Mouse (Mus musculus) macrophage (primary cell): ENCODE data around the gene Cct7. TPM values are rescaled to one million over a fixed set of nuclear protein-coding genes. Genes with fewer than 3 reads are reported as not detected.

Experiments
- H3K27ac ChIP-seq: fragments of 350-480 bp; formaldehyde crosslinking; 2 replicates; pipeline ENCODE4 v1.9.0; 2021
- H3K36me3 ChIP-seq: fragments of 350-480 bp; formaldehyde crosslinking; 2 replicates; pipeline ENCODE4 v1.9.0; 2021; ENCODE audit errors: inconsistent target
- H3K4me3 ChIP-seq: fragments of 350-480 bp; formaldehyde crosslinking; 2 replicates; pipeline ENCODE4 v1.9.0; 2021; ENCODE audit errors: inconsistent target
- H3K79me2 ChIP-seq: fragments of 350-480 bp; formaldehyde crosslinking; 2 replicates; pipeline ENCODE4 v1.9.0; 2021; ENCODE audit errors: inconsistent target
- WGBS: methylation state at CpG from one replicate; pipeline ENCODE4 v1.1.7; 2026; ENCODE audit warnings: inconsistent platforms; ENCODE audit not compliant: missing documents; 5-methylcytosine and 5-hydroxymethylcytosine counted together
- polyA plus RNA-seq: library from polyadenylated mRNA; stranded (reverse); fragments of 250-400 nt; gene quantifications from 3 replicates; pipeline ENCODE4 v1.2.4, GENCODE M21; 2018; ENCODE audit warnings: inconsistent platforms

Cct7 gene
- polyA plus RNA-seq, 1 experiment from 2014 or later = 90.7 TPM

- Histone ChIP-seq H3K36me3 (no peaks in the 10 kb centered on the region), H3K79me2 (no peaks in the 10 kb centered on the region), H3K27ac (no peak overlapping the region), H3K4me3 (no peak overlapping the region)
- WGBS = 33% methylated on average over 9 of the region's 10 CpGs
These were observed 26.1 kb downstream of the Cct7 start for GRCm38 (mm10) chr6:85477366-85477917.

DNA sequence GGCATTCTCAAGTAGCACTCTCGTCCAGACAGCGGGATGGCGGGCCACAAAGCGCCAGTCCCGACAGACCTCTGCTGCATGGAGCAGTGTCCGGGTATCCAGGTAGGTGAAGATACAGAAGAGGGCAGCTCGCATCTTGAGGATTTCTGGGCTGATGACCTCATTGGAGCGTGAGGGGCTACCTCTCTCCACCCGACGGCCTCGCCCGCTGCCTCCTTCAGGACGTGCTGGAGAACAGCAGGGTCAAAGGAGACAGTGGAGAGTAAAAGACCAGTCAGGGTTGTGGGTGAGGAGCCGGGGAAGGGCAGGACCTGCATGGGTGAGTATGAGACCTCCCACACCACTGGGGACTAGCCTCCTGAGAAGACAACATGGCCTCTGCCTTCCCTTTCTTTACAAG lies 27.1 kb downstream of the Cct7 start:
- Histone ChIP-seq H3K79me2 (no peaks in the 10 kb centered on the region), H3K36me3 (no peaks in the 10 kb centered on the region), H3K4me3 (no peak overlapping the region), H3K27ac (no peak overlapping the region)
- 36% methylated on average over 14 of the region's 14 CpGs for WGBS

DNA sequence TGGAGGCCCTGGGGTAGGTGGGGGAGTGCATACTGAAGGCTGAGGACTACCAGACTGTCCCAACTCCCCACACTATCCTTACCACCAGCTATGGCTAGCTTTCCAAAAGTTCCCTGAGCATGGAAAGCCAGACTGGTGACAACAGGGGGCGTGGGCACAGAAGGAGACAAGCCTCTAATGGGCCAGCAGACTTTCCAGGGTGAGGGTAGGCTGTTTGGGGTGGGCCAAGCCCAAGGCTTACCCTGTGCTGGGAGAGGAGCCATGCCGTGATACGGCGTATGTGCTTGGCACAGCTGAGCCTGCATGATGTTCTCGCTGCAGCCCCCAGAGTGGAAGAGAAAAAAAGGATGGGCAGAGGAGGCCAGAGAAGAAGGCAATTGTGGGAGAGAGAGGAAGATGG lies 28.7 kb downstream of the Cct7 start:
- H3K27ac ChIP-seq = no peak overlapping the region
- H3K79me2 ChIP-seq = no peaks in the 10 kb centered on the region
- H3K36me3 ChIP-seq = no peaks in the 10 kb centered on the region
- WGBS = 82% methylated on average over 5 of the region's 5 CpGs
- no peak overlapping the region for H3K4me3 ChIP-seq

DNA sequence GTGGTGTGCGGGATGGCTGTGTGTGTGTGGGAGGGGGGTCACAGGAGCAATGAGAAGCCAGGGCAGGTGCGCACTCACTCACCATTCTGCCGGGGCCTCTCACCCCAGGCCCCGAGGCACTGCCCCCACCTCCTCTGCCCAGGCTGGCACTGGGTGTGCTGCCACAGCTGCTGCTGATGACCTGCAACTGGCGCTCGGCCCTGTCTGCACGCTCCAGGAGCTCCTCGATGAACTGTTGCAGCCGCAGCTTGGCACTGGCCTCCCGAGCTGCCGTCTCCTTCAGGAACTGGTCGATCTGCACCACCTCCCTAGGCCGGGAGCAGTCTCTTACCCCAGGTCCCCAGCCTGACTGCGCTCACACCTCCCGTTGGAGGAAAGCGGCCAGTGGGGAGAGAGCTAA lies 29.4 kb downstream of the Cct7 start:
- WGBS = 73% methylated on average over 13 of the region's 16 CpGs
- no peaks in the 10 kb centered on the region for H3K36me3 ChIP-seq
- H3K79me2 ChIP-seq = no peaks in the 10 kb centered on the region
- H3K4me3 ChIP-seq = no peak overlapping the region
- H3K27ac ChIP-seq = no peak overlapping the region

GRCm38 (mm10) chr6:85483843-85484721 lies 32.8 kb downstream of the Cct7 start:
- H3K27ac ChIP-seq = no peak overlapping the region
- no peaks in the 10 kb centered on the region for H3K36me3 ChIP-seq
- H3K79me2 ChIP-seq = no peaks in the 10 kb centered on the region
- H3K4me3 ChIP-seq = no peak overlapping the region
- WGBS = 8% methylated on average over 85 of the region's 92 CpGs

- H3K27ac ChIP-seq = no peak overlapping the region
- no peak overlapping the region for H3K4me3 ChIP-seq
- H3K79me2 ChIP-seq = no peaks in the 10 kb centered on the region
- 87% methylated on average over 2 of the region's 2 CpGs for WGBS
- H3K36me3 ChIP-seq = no peaks in the 10 kb centered on the region
These were observed 34.4 kb downstream of the Cct7 start for GRCm38 (mm10) chr6:85485738-85486137.

GRCm38 (mm10) chr6:85488510-85488909 lies 37.2 kb downstream of the Cct7 start:
- WGBS = 97% methylated on average over 4 of the region's 4 CpGs
- H3K4me3 ChIP-seq = no peak overlapping the region
- no peak overlapping the region for H3K27ac ChIP-seq
- H3K36me3 ChIP-seq = no peaks in the 10 kb centered on the region
- H3K79me2 ChIP-seq = no peaks in the 10 kb centered on the region

- Histone ChIP-seq H3K79me2 (no peaks in the 10 kb centered on the region), H3K4me3 (no peak overlapping the region), H3K36me3 (no peaks in the 10 kb centered on the region), H3K27ac (no peak overlapping the region)
- WGBS = 78% methylated on average over 3 of the region's 3 CpGs
These were observed 38.4 kb downstream of the Cct7 start for GRCm38 (mm10) chr6:85489717-85490116.

GRCm38 (mm10) chr6:85490252-85490651 lies 38.9 kb downstream of the Cct7 start:
- 76% methylated on average over 4 of the region's 4 CpGs for WGBS
- no peak overlapping the region for H3K27ac ChIP-seq
- H3K79me2 ChIP-seq = no peaks in the 10 kb centered on the region
- no peak overlapping the region for H3K4me3 ChIP-seq
- no peaks in the 10 kb centered on the region for H3K36me3 ChIP-seq

- Histone ChIP-seq H3K36me3 (no peaks in the 10 kb centered on the region), H3K27ac (no peak overlapping the region), H3K79me2 (no peaks in the 10 kb centered on the region), H3K4me3 (no peak overlapping the region)
- WGBS = 96% methylated on average over 3 of the region's 3 CpGs
These were observed 40.3 kb downstream of the Cct7 start for GRCm38 (mm10) chr6:85491606-85492005.

DNA sequence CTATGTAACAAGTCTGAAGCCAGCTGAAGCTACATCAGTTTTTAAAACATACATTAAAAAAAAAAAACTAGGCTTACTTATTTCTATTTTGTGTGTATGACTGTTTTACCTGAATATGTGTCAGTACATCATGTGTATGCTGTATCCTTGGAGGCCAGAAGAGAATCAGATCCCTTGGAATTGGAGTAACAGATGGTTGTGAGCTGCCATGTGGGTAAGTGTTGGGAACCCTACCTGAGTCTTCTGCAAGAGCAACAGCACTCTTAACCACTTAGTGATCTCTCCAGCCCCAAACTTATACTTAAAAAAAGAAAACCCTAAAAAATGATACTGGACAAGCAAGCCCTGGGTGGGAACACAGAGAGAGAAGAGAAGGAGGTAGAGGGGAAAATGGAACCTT lies 45.7 kb downstream of the Cct7 start:
- H3K4me3 ChIP-seq = no peak overlapping the region
- H3K36me3 ChIP-seq = no peaks in the 10 kb centered on the region
- H3K79me2 ChIP-seq = no peaks in the 10 kb centered on the region
- no peak overlapping the region for H3K27ac ChIP-seq

DNA sequence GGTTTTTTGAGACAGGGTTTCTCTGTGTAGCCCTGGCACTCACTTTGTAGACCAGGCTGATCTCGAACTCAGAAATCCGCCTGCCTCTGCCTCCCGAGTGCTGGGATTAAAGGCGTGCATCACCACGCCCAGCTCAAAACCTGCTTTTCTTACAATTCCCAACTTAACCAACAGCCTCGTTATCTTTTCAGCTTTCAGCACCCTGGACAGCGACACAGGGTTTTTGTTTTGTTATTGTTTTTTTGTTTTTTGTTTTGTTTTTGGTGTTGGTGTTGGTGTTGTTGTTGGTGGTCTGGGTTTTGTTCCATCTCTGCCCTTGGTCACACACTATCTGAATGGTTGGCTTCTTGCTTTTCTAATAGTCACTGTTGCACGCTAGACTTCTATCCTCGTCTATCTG lies 46.8 kb downstream of the Cct7 start:
- H3K36me3 ChIP-seq = no peaks in the 10 kb centered on the region
- H3K4me3 ChIP-seq = no peak overlapping the region
- 63% methylated on average over 9 of the region's 9 CpGs for WGBS
- no peaks in the 10 kb centered on the region for H3K79me2 ChIP-seq
- no peak overlapping the region for H3K27ac ChIP-seq

GRCm38 (mm10) chr6:85500416-85500815 lies 49.1 kb downstream of the Cct7 start:
- no peak overlapping the region for H3K4me3 ChIP-seq
- H3K36me3 ChIP-seq = no peaks in the 10 kb centered on the region
- H3K79me2 ChIP-seq = no peaks in the 10 kb centered on the region
- 58% methylated on average over 1 of the region's 1 CpGs for WGBS
- H3K27ac ChIP-seq = no peak overlapping the region

DNA sequence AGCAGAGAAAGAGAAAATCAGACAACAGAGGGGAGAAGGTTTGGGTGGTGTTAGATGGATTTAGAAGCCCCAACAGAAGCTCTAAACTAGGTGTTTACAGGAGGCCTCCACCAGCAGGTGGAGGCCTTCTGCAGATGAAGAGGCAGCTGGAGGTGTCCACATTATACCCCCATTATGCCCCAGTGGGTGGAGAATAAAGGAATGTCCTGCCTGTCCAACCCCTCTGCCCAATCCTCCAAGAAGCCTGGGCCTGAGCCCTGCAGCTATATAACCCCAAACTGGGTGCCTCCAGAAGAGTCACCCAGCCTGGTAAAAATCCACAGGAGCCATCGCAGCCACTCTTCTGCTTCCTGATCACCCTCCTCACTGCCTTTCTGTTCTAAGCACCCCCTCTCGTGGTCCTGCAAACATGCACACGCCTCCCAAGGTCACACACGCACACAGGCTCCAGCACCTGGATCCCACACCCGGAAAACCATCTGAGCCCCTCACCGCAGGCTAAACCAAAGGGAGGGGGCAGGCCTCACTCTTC lies 50.3 kb downstream of the Cct7 start:
- WGBS = 19% methylated on average over 6 of the region's 6 CpGs

GRCm38 (mm10) chr6:85502103-85502910 lies 51.0 kb downstream of the Cct7 start:
- H3K27ac ChIP-seq = no peak overlapping the region
- no peaks in the 10 kb centered on the region for H3K79me2 ChIP-seq
- 13% methylated on average over 27 of the region's 37 CpGs for WGBS
- no peak overlapping the region for H3K4me3 ChIP-seq
- no peaks in the 10 kb centered on the region for H3K36me3 ChIP-seq

More for the DNA sequence above, 50.3 kb downstream of the Cct7 start:
- Histone ChIP-seq H3K79me2 (no peaks in the 10 kb centered on the region), H3K36me3 (no peaks in the 10 kb centered on the region), H3K27ac (no peak overlapping the region), H3K4me3 (no peak overlapping the region)
